Mouse (Mus musculus) activated CD4-positive, CD25-positive, alpha-beta regulatory T cell, adult 4 months (primary cell): ENCODE data around the gene 6430628N08Rik. TPM values are rescaled to one million over a fixed set of nuclear protein-coding genes. Genes with fewer than 3 reads are reported as not detected.

Experiments used
- ATAC-seq: one replicate; pipeline ENCODE4 v1.8.0; 2017
- polyA plus RNA-seq, 2 experiments: library from polyadenylated mRNA; unstranded; fragments of 100-300 nt; shearing (Covaris generic); gene quantifications; one replicate each; pipeline ENCODE4 v1.2.1; 2017

The 6430628N08Rik gene
- not detected for polyA plus RNA-seq

DNA sequence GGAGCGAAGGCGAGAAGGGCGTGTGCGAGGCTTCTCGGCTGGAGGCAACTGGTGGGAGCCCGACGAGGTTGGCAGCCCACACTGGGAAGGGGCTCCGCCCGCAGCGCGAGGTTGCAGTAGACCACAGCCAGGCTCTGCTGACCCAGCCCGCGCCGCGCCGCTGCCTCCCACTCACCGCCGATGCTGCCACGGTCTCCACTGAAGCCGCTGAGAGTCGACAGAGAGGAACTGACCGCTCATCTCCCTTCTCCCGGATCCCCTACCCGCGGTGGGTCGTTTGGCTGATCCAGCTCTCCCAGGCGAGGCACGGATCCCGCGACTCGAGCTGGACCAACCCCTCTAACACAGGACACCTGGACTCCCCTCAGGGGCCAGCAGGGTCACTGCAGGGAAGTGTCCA is at the start of gene 6430628N08Rik:
Gene 6430628N08Rik, plus strand, starts transcription at position 113 of the 400 bp plus-strand sequence.
- no peak for ATAC-seq

DNA sequence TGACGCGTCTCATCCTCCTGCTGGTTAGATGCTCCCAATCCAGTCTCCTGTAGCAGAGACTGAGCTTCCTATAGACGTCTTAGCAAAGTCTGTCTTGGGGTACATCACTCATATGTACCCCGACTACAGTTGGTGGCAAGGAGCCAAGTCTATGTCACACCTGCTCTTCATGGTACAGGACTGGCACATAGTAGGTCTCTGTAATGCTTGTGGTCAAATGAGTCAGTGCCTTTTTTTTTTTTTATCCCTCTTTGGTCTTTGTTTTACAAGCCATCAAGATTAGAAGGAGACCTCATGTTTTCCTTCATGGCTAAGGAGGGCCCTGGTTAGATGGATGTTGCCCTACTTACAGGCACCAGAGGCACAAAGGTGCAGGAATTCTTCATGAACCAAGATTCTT is 49.6 kb upstream of the 6430628N08Rik start:
- ATAC-seq, result no peak

DNA sequence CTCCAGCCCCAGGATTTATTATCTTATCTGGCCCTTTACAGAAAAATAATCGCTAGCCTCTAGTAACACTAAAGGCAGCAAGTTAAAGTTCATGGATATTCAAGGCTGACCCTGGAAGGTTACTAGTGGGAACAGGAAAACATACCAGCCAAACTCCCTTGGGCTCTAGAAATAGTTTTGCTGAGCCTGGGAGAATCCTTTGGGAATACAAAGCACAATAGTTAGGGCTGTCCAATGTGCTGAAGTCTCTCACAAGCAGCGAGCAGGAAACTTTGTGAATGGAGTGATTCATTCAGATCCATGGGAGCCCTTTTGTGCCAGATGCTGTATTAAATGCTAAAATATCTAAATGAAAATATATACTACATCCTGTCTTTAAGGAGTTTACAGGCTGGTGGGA is 43.8 kb upstream of the 6430628N08Rik start:
- ATAC-seq, result no peak

DNA sequence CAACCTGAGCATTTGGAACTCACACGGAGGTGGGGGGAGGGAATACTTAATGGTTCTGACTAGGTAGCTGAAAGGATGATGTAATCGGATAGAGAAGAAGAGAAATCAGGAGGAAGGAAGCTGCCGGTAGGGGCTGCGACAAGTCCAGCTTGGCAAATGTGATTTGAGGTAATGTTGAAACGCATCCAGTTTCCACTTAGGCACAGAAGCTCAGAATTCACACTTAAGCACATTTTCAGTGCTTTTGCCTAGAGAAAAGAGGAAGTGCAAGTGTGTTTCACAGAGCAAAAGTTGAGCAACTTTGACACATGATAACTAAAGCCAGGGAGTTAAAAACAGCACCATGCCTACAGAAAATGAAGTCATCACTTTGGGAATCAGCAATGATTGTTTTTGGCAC is 43.1 kb upstream of the 6430628N08Rik start:
- no peak for ATAC-seq

DNA sequence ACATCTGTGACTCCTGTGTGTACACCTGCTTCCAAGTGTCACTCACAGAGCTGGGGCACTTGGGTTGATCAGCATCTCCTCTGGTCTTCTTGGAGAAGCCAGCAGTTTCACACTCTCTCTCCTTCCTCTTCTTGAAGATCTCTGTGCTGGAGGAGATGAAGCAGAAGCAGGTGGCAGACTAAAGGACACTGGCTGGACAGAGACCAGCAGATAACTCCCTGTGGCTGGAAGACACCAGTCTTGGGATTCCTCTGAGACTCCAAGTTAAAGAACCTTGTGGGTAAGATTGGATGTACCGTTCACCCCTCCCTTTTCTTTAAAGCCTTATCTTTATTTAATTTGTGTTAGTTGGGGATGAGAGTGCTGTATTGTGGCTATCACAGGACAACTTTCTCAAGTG is 42.4 kb upstream of the 6430628N08Rik start:
- ATAC-seq, result no peak

DNA sequence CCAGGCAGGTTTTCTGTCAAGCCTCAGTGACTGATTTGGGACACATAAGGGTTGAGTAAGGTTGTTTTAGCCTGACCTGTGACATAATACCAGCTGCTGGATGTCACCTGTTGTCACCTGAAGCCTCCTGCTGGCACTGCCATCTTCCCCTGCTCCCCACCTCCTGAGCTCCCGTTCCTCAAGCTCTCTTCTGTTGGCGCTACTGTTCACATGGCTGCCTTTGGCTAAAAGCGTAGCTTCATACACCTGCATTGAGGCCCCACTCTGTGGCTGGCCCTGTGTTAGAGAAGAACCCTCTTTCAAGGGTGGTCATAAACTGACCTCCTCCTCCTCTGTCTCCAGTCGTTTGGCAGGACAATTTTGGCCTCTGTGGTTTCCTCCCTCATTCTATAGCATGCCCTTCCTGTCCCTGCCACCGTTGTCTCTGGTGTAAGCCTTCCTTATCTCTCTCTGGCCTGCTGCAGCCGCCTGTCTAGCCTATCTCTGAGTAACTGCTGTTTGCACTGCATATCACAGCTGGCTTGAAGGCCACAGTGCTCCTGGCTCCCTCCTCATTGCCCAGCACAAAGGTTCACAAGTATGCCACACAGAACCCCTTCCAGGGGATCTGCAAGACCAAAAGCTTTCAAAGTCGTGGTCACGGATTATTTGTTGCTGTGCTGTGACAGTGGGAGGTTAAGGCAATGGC is 41.3 kb upstream of the 6430628N08Rik start:
- ATAC-seq, result no peak

DNA sequence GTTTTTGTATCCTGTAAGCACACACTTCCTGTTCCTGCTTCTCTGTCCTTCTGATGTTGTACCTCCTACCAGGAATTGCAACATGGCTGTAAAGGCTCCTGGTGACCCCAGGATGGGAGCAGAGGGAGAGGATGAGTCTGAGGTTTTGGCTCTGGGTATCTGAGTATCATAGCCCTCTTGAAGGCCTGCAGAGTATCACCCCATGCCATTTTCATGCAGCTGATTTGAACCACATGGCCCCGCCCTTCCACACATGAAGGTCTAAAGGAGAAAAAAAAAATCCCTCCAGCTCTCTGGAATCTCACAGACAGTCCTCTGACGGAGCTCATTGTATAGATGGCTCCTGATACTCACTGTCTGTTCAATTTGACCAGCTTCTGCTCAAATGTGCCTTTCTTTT is 40.4 kb upstream of the 6430628N08Rik start:
- ATAC-seq, result no peak

DNA sequence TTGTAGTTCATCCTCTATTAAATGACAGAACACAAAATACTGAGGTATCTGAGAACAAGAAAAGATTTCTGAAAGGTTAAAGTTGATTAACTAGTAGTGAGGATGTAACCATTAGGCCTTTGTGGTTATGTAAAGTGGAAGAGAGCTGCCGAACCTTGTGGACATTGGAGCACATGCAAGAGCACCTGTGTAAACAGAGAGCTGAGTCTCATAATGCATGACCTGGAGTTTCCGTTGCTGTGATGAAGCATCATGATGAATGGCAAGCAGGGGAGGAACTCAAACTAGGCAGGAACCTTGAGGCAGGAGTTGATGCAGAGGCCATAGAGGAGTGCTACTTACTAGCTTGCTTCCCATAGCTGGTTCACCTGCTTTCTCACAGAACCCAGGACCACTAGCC is 39.8 kb upstream of the 6430628N08Rik start:
- ATAC-seq, result no peak

DNA sequence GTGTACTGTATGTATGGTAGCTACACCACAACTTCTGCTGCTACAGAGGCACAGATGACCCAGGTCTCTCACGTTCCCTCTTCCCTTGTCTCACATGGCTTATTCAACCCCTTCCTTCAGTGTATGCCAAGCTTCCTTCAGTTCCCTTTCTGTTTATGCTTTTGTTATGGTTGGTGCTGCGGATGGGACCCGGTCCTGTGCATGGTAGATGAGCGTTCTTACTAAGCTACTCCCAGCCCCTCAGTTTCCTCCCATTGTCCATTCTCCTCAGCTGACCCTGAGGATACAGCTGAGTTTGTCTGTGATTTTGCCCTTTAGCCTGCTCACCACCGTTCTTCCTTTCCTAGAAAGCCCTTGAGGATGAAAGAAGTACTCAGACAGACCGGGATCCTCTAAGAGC is 38.9 kb upstream of the 6430628N08Rik start:
- no peak for ATAC-seq

DNA sequence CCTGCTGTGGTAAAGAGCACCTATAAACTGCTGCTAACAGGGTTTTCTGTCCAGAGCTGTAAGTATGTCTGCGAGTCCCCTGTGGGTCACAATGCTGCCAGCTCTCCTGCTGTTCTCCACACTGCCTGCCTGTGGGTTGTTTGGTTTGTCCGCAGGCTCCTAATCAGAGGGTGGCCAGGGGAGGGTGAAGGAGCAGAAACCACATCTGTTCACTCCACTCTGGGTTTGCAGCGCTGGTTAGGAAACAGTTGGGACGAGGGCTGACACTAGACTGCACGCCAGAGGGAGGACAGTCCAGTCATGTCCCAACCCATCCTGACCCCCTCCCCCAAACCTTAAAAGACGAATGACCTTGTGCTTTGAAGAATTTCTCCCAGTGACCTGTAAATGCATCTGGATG is 35.4 kb upstream of the 6430628N08Rik start:
- no peak for ATAC-seq

DNA sequence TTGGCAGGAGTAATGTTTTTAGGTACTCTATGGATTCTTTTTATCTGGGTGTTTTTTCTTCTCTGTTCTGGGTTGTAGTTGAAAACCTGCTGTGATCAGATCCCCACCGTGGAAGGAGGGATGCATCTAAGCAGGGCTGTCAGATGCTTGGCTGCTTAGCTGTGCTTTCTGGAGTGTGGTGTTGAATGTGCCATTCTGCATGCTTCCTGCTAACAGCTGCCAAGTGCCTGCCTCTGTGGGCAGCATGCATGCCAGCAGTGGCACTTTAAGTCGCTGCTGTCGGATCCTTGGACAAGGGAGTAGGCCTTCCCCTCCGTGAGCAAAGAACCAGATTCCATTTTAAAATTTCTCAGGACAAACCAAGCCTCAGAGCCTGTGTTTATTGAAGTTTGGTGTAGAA is 34.9 kb upstream of the 6430628N08Rik start:
- ATAC-seq, result no peak

DNA sequence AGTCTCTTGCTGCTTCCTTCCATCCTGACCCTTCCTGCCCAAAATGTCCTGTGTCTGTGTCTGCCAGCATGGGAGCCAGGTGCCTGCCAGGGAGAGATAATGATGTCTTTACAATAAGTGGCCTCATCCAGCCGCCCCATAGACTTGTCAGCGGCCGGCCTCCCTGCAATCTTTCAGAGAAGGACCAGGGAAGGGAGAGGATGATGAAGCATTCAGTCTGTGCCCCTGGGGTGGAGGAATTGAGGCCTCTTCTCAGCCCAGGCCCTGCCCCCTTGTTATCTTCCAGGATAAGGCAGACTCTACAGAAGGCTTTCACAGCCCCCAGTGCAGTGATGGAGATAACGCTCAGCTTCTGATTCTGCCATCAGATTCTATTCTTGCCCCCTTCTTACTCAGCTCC is 34.2 kb upstream of the 6430628N08Rik start:
- no peak for ATAC-seq

DNA sequence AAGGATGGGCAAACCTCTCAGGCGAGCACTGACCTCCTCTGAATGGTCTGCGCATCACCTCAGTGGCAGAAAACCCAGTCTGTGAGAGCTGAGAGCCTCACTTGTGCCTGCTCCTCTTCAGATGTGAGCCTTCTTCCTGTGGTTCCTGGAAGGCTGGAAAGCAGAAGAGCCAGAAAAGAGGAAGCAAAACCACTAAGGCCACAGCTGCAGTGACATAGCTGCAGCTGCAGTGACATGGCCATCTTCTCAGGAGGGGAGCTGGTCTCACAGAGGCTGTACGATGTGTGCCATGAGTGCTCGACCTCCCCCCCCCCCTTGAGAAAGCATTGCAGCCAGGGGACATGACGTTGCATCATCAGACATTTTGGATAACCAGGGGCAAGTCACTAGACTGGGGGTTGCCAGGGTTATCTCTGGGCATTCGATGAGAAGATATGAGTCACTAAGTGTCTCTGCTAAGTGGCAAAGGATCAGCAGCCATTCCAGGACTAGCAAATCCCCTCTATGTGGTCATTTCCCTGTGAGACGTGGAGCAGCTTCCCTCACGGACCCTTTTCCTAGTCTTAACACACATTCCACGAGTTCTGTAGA is 33.1 kb upstream of the 6430628N08Rik start:
- no peak for ATAC-seq

DNA sequence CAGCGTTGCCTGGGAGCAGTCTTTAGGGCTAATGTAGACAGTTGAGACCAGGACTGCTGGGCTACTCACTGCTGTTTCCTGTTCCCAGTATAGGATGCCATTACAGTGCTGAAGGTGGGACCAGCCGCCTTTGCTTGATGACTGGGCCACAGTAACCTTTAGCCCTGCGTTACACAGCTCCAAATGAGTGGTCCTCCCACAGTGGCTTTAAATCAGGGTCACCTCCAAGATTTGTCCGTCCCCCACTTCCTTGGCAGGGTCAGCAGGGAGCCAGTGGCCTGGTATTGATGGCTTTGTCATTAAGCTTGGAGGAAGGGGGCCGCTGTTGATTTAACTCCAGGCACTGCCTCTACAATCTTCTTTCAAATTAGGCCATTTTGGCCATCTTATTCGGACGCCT is 27.1 kb upstream of the 6430628N08Rik start:
- ATAC-seq, result no peak

DNA sequence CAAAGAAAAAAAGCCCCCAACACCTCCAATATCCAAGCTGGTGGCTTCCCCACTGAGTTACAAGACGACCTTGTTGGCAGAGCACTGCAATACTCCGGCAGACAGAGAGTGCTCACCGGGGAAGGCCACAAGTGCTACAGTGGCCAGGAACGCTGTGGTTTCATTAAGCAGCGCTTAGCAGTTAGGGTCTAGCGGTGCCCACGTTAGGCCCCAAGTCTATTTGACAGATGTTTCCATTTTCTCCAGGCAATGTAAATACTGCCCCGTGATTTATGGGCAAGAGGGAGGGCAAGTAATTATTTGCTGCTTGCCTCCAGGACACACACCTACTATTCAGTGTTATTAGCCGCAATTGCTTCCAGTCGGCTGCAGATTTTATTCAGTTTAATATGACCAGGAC is 26.6 kb upstream of the 6430628N08Rik start:
- no peak for ATAC-seq

DNA sequence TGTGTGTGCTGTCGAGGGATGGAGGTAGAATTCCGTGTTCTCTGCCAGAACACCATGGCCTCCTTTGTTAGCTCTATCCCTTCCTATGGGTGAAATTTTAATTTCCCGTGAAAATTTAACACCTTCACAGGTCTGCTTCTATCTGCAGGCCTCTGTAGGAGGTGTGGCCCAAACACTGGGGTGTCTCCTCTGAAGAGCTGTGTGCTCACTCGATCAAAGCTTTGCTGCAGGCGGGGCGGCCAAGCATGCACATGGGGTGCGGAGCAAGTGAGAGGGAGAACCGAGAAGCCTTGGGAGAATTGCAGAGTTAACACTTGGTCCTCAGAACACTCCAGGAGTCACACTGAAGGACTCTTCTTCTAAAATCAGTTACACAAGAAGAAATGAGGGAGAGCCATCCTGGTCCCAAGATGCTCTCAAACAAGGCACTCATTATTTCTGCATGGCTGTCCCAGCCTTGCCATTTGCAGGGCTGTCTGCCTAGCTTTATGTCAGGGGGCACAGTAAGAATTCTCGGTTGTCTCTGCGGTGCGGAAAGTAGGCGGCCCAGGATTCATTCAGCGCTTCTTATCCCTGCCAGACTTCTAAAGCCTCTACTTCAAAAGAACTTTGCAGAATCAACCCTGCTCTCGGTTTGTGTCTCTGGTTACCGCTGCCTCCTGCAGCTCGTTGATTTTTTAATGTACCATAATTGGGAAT is 20.8 kb upstream of the 6430628N08Rik start:
- ATAC-seq, result no peak

DNA sequence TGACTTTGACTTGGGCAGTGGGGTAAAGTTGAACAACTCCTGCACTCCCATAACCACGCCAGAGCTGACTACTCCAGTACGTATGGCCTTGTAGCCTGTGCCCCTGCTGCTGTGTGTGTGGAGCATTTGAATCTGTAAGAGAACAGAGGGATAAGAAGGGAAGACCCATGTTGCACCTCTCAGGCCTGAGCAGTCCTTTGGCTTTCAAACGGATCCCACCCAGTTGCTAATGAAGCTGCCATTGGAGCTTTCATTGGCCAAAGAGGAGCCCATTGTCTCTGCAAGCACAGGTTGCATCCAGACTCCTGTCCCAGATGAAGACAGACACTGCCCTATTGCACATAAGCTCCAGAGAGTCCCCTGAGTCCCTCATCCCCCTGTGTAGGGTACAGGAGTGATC is 17.2 kb upstream of the 6430628N08Rik start:
- no peak for ATAC-seq

DNA sequence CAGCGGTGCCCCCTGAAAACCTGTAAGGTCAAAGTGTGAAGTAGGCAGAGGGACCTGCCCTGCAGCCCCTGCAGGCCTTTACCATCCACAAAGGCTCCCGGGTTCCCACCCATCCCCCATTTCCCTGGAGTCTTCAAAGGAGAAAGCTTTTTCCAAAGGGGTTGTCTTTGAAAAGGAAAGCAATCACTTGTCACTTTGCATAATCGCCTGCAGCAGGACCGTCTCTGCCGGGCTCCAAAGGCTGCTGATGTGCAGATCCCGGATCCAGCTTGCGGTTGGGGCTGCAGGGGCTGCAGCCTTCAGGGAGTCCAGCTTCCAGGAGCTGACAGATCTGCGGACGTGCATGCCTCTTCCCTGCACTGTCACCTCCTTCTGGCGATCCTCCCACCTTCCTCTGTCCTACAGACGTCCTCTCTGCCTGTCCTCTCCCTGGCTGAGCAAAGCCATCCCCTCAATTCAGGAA is 12.2 kb upstream of the 6430628N08Rik start:
- no peak for ATAC-seq

DNA sequence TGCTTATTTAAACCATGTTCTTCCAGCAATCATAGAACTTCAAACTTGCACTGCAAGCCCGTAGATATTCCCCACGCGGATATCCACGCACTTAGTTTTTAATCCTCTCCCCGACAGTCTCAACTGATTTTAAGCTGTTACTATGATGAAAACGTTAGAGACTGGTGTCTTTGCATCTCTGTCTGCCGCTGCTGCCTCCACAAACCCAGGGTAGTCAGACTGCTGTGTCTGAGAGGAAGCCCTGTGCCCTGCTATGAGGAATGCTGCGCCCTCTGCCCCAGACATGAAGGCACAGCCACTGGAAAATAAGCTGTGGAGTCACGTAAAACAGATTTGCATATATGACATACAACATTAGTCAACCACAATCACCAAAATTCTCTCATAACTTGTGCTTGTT is 11.6 kb upstream of the 6430628N08Rik start:
- ATAC-seq, result no peak

DNA sequence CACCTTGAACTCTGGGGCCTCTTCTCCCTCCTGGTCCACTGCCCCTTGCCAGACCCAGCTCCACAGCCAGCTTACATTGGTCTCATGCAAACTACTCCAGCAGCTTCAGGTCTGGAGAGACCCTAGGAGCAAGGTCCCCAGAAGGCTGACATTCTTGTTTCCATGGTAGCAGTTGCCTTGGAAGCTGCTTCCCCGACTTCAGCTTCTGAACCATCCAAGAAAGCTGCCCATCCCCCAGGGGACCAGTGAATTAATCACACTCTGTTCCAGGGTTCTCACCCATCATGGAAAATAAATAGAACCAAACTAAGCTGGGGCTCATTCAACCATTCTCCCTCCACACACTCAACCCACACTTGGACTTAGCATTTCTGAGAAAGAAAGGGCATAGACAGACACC is 9.3 kb upstream of the 6430628N08Rik start:
- ATAC-seq, result no peak

DNA sequence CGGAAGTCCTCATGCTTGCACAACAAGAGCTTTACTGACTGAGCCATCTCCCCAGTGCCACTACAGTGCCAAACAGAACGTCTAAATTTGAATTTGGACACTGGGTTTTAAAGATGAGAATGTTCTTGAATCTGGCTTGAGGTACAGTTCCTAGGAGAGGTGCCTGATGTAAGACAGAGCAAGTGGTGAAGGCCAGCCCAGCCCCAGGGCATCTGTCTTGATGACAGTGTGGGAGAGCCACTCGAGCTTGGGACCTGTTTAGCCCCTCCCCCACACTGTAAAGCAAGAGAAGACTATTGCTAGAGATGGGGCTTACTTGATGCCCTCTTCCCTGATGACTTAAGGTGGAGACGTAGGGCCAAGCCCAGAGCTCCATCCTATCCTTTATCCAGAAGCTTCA is 8.3 kb upstream of the 6430628N08Rik start:
- no peak for ATAC-seq

DNA sequence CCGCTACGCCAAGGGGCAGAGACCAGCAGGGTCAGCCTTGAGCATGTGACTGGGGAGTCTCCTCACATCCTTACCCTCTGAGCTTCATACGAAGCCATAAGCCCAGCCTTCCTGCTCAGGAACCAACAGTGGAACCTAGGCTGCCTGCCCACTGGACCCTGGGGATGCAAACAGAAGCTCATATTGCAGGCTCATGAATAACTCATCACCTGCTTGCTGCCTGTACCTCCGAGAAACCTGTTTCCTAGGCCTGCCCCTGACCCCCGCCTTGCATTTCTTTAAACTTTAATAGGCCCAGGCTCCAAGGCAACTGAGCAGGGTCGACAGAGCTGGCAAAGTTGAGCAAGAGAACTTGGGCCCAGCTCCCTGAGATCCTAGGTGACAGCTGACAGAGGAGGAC is 6.4 kb upstream of the 6430628N08Rik start, which contains the start of gene Kncn:
Gene Kncn, plus strand, starts transcription at position 379 of the 400 bp plus-strand sequence.
- ATAC-seq, result no peak

DNA sequence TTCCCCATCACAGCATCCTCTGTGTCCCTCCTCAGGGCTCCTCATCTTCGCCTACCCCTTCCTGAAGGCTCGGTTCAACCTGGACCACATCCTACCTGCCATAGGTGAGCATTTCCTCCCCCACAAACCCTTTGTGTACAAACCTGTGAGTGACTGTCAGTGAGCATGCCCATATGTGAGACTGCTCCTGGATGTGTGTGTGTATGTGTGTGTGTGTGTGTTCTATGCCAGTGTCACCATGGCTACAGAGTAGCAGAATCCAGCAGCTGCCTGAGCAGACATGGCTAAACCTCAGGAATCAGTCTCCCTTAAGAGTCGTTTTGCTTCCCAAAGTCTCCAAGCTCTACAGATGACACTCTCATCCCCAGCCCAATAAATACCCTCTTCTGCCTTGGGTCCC is 4.6 kb upstream of the 6430628N08Rik start:
- ATAC-seq, result no peak

DNA sequence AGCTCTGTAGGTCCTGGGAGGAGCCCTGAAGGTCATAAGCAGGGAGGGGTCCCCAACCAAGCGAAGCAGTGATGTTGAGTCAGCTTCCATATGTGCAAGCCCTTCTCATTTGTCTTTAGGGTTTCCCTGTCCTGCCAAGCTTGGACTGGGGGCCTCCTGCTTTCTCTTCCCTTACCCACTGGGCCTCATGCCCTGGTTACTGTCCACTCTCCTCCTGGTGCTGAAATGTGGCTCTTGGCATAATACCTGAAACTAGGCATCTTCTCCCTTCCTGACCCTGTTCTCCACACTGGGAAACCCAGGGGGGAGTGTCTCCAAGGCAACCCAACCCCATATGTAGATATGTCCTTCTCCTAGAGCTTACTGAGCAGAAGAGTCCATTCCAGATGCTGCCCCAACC is 3.6 kb upstream of the 6430628N08Rik start:
- no peak for ATAC-seq
